Mouse (Mus musculus) adrenal gland, adult 2 months (tissue): Measurements from ENCODE around the gene Mpdu1. TPM values are rescaled to one million over a fixed set of nuclear protein-coding genes. Genes with fewer than 3 reads are reported as not detected.
A peak's percentile ranks its signal among the peaks of the same experiment; 100 is the strongest.

Source experiments
- DNase-seq: peaks from one replicate; pipeline ENCODE4 v3.0.0; 2021
- polyA plus RNA-seq: library from polyadenylated mRNA; depleted of rRNA; stranded (reverse); fragments of >200 nt; gene quantifications from 2 replicates; pipeline ENCODE4 v1.2.3, GENCODE M21; 2012
- total RNA-seq, 2 experiments: library from RNA; stranded (reverse); gene quantifications; 2 replicates each; pipeline ENCODE4 v1.2.3; 2021

The Mpdu1 gene
- total and polyA plus RNA-seq, 3 experiments: 109 to 179 (median 127) TPM

DNA sequence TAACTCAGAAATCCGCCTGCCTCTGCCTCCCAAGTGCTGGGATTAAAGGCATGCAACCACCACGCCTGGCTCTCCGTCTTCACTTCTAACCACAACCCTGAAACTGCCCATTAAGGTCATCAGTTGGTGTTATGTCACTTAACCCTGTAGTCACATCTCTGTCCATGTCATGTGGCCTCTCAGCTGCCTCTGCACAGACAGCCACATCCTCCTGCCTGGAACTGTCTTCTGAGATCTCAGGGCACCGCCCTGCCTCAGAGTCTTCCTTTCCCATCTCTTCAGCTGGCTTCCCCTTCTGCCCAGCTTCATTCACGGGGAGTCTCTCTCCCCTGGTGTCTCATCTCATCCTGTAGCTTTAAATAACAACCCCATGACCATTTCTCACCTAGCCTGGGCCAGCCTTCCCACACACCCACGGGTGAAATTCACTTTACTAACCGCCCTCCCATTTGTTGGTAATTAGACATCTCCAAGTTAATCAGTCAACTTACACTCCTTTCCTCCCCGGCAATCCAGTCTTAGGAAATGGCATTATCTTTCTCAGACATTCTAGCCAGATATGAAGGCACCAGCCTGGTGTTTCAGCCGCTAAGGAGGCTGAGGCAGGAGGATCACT lies 29.9 kb upstream of the Mpdu1 start:
- DNase-seq: no peak

DNA sequence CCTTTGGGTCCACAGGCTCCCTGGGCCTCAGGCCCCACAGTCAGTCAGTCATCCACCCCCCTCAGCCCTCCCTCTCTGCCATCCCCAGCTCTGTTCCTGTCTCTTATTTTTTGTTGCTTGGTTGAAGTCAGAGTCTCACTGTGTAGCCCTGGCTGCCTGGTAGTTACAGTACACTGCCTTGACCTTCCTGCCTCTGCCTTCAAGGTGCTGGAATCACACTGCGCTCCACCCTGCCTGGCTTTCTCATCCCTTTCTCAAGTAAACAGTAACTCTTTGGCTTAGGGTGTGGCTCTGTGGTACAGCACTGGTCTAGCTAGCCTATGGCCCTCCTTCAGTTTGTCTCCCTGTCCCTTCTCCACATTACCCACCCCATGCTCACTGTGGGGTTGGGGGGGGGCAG lies 27.4 kb upstream of the Mpdu1 start:
- no peak for DNase-seq

DNA sequence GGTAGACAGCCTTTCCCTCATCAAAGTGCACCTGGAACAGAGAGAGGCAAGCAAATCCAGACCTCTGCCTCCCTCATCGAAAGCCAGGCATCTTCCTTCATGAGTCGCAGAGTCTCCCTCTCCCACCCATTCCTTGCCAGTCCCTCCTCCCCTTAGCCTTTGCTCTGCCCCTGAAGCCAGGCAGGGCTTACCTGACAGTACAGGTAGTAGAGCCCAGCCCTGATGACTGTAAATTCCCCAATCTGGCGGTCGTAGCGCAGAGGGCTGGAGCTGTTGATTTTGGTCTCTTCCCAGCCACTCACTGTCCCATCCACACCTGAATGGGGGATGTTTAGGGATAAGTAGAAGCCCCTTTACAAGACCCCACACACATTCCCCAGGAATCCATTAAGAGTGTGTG lies 24.6 kb upstream of the Mpdu1 start:
- DNase-seq: no peak

DNA sequence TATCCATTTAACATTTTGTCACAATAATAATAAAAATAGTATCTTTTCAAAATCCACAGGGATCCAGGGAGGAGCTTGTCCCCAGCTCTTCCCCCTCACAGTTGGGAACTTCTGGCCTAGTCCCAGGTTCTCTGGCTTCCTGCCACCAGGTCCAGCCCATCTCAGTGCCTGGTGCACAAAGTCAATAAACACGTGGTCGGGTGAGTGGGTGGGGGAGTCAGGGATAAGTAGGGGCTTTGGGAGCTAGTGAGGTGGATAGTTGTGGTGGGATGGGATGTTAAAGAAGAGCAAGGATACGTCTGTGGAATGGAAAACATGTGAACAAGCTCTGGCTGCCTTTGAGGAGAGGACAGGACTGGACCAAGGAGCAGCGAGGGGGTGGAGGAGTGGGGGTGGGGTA lies 23.9 kb upstream of the Mpdu1 start:
- DNase-seq: peak; percentile 64

DNA sequence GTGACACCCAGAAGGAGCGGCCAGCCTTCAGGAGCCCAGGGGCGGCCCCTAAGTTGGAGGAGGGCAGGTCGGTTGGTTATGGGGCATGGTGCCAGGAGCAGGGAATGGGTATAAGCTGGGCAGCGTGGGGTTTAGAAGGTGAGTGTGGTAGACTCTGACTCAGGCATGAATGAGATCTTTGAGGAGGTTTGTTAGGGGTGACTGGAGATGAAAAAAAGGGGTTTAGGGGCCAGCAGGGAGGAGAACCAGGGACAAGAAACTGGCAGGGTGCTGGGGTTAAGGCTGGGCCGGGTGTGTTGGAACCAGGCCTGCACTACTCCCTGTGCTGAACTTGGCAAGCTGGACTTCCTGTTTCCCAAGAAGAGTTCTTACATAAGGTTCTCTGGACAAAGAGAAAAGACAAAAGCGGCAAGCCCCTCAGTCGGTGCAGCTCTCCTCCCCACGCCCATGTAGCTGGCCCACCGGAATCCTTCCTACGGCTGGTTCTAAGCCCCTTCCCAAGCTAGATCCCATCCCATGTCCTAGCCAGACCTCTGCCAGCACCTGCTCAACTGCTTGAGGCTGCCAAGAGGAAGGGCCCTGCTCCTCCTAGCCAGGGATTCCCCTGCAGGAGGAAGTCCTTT lies 23.2 kb upstream of the Mpdu1 start, which contains the start of gene Tnfsf13:
Tnfsf13 (minus strand) TSS at position 259 of the 623 bp plus-strand sequence.
- DNase-seq: peak; percentile 86

DNA sequence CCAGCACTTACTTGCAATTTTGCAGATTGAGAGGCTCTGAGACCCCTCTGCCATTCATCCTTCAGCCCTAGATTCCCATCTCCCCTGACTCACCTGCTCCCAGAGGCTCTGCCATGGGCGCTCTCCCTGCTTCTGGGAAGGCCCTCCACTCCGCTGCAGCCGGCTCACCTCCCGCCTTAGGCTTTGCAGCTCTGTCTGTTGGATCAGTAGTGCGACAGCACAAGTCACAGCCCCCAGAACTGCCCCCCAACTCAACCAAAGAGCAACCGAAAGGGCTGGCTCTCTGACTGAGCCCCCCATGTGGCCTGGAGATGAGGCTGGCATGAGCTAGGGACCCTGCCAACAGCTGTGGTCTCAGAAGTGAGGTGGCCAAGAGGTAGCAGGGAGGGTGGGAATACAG lies 22.5 kb upstream of the Mpdu1 start:
- DNase-seq: peak; percentile 21

DNA sequence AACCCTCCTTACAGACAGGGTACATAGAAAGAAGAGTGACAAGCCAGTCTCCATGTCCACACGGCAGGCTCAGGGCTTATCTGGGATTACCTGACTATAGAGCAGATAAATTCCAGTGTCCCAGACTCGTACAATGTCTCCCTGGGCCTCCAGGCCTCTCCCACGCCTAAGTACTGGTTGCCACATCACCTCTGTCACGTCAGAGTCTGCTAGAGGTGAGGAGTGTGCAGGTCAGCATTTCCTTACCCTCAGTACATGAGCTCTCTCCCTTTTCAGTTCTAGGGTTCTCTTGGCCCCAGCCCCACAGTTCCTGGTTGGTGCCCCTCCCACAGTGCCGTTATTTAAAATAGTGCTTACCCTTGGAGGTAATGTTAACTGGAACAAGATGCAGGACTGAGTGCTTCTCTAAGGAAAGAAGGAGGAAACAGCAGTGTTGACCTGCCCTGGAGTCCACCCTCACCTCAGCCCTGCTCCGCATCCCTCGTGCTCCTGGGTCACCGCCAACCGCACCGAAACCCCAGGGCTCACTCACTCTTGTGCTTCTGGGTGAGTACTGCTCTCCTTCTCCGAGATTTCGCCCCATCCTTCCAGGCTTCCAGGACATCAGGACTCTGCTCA lies 21.8 kb upstream of the Mpdu1 start:
- no peak for DNase-seq

DNA sequence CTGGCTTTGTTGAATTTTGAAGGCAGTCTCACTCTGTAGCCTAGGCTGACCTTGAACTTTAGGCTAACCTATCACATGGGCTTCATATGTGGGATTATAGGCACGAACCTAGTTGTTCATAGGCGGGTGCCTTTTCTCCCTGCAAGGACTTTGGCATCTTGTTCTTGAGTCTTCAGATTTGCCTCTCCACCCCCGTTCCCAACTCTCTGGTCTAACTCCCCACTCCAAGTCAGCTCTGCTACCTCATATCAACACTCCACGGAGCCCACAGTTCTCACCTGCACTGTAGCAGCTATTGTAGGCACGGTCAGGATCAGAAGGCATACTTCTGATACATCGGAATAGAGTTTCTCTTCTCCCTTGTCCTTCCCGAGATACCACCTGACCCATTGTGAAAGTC lies 21.1 kb upstream of the Mpdu1 start:
- DNase-seq: no peak

DNA sequence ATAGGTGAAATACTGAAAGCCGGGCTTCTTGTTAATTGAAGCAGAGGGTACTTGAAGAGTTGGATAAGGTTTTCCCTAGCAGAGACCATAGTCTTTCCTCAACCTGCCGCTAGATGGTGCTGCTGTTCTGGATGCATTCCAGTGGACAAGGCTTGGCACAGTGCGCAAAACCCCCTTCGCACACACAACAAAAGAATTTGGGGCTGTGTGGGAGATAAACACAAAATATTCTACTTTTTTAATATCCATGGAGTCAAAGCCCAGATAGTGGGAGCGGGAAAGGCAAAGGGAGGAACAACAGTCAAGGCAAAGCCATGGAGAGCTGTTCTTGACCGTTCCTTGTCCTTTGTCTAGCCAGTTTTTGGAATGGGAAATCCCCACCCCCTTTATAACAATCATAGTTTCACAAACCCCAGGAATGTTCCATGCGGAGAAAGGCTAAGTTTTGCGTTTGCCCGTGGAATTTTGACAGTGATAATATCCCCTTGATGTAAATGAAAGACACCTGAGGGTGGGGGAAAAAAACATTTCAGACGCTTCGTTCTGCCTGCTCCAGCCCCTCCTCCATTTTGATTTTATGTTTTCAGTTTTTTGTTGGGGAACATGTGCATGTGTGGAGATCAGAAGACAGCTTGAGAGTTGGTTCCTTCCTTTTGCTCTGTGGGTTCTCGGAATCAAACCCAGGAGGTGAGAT lies 20.5 kb upstream of the Mpdu1 start:
- peak; percentile 89 for DNase-seq

DNA sequence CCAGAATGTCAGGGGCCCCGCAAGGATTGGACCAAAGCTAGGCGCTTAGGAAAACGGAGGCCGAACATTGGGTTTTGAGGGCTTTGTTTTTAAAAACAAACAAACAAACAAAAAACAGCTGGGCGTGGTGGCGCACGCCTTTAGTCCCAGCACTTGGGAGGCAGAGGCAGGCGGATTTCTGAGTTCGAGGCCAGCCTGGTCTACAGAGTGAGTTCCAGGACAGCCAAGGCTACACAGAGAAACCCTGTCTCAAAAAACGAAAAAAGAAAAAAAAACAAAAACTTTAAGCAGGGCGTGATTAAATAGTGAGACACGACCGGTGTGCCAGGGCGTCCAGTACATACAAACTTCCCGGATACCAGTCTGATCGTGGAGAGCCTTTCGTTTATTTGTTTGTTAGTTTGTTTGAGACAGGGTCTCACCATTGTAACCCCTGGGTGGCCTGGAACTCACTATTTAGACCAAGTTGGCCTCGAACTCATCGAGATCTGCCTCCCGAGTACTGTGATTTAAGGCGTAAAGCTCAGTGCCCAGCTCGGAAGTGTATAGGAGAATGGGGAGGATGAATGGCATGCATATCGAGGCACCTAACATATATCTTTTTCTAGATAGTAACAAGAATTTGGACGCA lies 19.9 kb upstream of the Mpdu1 start:
- no peak for DNase-seq

DNA sequence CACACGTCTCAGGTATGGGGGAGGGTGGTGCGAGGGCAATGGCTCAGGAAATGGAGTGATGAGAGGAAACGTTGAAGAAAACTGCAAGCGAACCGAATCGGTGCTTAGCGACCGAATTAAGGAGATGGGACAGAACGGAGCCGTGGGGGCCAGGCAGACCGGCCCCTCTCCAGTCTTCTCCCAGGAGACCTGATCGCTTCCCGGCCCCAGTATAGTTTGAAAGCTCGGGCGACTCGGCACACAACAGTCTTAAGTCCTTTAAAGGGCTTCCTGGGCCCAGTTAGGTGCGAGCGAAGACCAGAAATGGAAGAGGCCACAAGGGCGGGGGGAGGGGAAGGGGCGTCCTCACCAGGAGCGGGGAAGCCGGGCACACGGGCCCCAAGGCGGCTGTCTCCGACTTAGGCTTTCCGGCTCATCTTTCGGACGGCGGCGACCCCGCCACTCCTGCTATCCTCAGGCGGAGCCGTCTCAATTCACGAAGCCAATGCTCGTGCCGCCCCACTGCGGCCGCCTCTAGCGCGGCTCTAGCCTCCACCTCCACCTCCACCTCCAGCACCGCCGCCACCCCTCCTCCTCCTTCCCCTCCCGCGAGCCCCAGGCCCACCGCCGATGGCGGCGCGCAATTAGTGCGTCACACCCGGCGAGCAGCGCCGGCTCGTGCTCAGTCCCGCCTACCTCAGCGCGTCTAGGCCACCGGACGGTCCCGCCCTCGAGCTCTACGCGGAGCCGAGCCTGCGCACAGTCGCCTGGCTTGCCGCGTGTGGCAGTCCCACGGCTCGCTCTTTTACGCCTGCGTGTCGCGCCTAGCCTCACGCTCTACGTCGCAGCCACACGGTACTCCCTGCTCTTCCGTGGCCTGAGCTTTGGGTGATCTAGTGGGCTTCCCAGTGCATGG lies 19.1 kb upstream of the Mpdu1 start, which contains the start of gene Senp3:
Senp3 (minus strand) TSS at position 771 of the 895 bp plus-strand sequence.
- peak; percentile 98 for DNase-seq

DNA sequence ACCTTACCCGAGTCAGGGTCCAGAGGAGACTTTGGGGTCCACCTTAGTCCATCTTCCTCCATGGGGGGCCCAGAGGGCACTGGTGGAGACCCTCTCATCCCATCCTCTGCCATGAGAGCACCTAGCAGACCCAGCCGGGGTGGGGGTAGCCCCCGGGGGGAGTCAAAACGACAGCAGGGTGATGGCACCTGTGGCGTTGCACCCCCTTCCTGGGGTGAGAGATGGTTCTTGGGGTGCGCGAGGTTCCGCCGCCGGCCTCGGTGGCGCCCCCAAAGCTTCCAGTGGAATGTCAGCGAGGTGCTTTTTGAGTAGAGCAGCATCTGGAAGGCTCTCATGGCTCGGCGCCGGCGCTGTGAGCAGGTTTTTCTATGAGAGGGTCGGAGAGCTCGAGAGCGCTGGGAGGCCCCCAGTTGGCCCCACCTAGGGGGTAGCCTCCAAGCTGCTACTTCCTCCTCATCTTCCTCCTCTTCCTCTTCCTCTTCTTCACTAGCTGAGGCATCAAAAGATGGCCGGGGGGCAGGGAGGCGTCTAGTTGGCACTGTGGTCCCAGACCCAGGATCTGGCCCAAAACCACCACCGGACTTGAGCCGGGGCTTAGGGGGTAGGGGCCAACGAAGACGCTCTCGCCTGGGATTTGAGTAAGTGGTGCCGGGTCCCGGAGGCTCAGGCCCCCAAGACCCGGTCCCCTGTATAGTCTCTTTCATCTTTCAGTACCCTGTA lies 17.9 kb upstream of the Mpdu1 start:
- DNase-seq: no peak

DNA sequence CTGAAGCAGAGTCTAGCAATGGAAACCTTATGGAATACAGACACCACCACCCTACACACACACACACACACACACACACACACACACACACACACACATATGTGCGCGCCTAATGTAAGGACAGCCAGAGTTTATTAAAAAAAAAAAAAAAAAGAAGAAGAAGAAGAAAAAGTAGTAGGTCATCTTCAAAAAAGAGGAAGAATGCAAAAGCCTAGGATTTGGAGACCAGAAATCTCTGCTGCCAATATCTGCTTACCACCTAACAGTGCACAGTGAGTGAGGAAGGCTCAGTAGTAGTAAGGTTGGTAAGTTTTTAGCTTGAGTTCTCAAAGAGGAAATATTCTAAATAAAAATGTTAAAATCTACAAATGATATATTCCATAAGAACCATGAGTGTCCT lies 16.7 kb upstream of the Mpdu1 start:
- no peak for DNase-seq

DNA sequence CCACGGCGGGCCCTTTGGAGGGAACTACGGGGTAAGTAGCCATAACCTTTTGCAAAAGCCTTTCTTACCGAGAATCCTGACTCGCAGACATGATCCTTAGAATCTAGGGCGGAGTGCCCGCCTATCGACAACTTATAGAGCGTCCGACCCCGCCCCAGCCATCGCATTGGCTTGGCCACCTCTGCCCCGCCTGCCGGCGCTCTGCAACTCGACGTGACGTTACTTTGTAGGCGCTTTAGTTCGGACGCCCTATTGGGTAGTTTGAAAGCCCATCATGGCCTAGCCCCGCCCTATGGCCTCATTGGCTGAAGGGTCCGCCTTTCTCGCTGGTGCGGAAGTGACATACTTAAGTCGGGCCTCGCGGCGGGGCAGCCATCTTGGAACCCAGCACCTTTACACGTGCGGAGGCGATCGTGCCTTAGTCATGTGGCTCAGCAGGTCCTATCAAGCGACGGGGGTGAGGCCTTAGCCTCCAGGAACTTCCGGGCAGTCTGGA lies 9.8 kb upstream of the Mpdu1 start, which contains the start of gene Eif4a1:
Eif4a1 (minus strand) TSS at position 213 of the 496 bp plus-strand sequence.
- DNase-seq: peak; percentile 100

DNA sequence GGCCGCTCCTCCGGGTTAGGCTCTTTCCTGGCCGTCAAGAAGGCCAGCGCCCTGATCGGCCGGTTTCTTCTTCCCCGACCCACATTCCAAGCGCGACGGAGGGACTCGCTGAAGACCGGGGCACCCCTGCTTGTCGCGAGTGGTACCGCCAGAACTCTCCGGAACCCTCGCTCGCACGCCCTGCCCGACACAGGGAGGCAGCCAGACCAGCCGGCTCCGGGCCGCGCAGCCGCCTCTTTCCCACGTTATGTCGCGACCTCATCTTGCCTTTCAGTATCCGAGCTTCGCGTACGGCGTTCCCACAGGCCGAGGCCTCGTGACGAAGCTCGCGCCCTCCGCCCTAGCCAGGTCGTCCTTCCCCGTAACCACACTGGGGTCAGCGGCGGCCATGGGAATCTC lies 9.3 kb upstream of the Mpdu1 start:
- no peak for DNase-seq

DNA sequence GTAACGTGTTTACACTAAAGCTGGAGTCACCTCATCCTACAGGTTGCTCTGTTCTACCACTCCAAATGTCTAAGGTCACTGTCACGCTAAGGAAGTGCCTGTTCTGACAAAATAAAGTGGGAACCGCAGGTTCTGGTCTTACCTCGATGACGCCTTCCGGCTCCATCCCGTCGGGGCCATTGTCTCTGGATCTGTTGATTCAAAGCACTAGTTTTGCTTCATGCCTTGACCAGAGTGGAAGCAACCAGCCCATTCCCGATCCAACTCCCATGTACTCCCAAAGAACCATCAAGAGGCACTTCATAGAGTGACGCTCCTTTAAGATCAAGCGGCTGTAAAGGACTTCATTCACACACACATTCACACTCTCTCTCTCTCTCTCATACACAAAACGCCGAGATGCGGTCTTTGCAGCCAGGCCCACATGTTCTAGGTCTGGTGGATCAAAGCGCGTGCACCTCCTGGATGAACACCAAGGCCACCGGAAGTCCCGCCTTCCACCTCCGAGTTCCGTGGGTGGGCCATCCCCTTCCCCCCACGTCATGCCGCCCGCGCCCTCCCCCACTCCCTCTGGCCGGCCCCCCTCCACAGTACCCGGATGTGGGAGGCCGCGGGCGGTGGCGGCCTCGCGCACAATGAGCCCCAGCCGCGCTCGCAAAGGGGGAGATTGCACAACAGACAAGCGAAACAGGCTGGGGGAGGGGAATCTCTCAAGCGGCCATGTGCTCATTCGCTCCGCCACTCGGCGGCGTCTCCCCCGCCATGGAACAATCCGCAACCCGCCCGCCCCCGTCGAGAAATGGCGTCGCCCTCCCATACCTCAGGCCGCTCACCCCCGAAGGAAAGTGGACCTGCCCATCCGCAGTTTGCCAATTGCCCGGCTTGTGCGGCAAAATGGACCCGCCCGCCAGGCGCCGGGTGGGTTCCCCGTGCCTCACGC lies 8.6 kb upstream of the Mpdu1 start:
- peak; percentile 97 for DNase-seq

DNA sequence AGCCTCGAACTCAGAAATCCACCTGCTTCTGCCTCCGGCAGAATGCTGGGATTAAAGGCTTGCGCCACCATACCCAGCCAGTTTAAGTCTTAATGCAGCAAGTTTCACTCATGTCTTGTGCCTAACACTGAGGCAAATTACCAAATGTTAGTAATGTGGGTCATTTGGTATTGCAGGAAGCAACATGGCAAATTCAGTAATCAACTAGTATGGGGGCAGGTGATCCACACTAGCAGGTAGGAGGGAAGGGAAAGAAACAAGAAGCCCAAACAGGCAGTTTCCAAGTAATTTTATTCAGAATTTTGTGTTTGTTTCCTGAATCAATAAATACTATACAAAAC lies 4.2 kb upstream of the Mpdu1 start:
- DNase-seq: no peak

DNA sequence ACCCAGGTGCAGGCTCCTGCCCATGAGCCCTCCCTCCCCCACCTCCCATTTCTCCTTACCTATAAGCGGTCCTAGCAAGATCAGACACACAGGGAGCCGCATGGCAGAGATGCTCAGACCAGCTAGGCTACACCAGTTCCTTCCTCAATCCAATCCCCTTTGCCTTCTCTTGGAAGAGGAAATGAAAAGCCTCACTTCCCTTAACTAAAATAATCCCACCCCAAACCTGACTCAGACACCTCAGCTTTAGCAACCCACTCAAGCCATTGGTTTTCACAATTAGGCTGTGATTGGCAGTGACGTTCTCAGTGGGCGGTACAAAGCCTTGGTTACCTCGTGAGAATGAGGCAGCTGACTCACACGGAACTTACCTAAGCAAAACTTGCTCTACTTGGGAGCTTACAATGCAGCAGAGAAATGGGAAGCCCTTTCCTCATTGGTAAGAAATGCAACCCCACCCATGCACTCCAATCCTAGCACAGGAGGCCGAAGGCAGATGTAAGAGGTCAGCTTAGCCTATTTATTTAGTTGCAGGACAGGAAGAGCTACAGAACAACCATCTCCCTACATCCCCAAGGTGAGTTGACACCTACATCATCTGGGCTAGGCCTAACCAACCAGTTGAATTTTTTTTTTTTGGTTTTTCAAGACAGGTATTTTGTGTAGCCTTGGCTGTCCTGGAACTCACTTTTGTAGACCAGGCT lies 3.7 kb upstream of the Mpdu1 start, which contains the start of gene Cd68:
Cd68 (minus strand) TSS at position 193 of the 704 bp plus-strand sequence.
- DNase-seq: peak; percentile 71
